In the genomic region with DNA sequence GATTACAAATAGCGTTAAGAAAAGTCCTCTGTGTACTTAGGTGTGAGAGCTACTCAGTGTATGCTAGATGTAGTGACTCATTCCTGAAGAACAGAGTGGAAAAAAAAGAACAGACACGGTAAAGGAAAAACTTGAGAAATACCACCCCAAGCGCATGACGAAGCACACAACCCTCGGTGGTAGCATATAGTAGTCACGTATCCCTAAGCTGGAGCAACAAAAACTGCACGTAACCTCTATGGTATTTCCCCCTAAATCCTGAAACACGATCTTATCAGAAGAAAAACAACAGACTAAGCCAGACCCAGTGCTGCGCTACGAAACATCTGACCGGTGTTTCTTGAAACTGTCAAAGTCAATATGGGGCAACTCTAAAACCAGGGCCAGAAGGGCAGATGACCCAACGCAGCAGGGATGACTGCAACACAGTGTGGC, we compare ENCODE assay signal across 9 mouse cellular contexts.
DNase-seq lines count a peak whose midpoint lies in the region; ATAC-seq and TF ChIP-seq lines count a peak whose summit lies in the region.
"Had no signal": no experiment of that assay in that cellular context is flagged by ENCODE, and none has a peak within 500 bp of the region (broad histone marks: within the 10 kb centered on the region; RNA-seq: fewer than 3 reads in every experiment).

No protein-coding gene starts in this region.

- H3K9ac ChIP-seq in lung, embryonic 15.5 days = no peak overlapping the region
- no peak overlapping the region for H3K9ac ChIP-seq in embryonic facial prominence, embryonic 12.5 days
- no peak overlapping the region for H3K9ac ChIP-seq in stomach, postnatal 0 days (ENCODE audit: low read length)
- H3K9ac ChIP-seq in midbrain, postnatal 0 days (replicated peaks; ENCODE audit: low read length, poor library complexity, severe bottlenecking) = no peak overlapping the region
- no peak overlapping the region for H3K9ac ChIP-seq in neural tube, embryonic 15.5 days (replicated peaks)

- H3K4me2 ChIP-seq in lung, embryonic 15.5 days = no peak overlapping the region
- no peak overlapping the region for H3K4me2 ChIP-seq in embryonic facial prominence, embryonic 12.5 days (replicated peaks)
- H3K4me2 ChIP-seq in stomach, postnatal 0 days (replicated peaks; ENCODE audit: low read depth) = 0 out of 2 replicates have a peak overlapping the region, but pooled peaks have one; percentile 11
- no peak overlapping the region for H3K4me2 ChIP-seq in midbrain, postnatal 0 days (ENCODE audit: low read depth, low read length, poor library complexity, severe bottlenecking)
- H3K4me2 ChIP-seq in neural tube, embryonic 15.5 days = no peak overlapping the region

- no peak for TF ChIP-seq CTCF in lung, adult 2 months (IDR thresholded peaks at IDR 0.05; ENCODE audit: insufficient read depth, low read length)
- TF ChIP-seq CTCF in stomach, postnatal 0 days (IDR thresholded peaks at IDR 0.05; ENCODE audit: low read depth) = no peak
- no peak for TF ChIP-seq CTCF in midbrain, postnatal 0 days (IDR thresholded peaks at IDR 0.05)

- peak; percentile 69; the same call in 1 of the 2 replicates for ATAC-seq in lung, embryonic 15.5 days (ENCODE audit: borderline replicate concordance, extremely low read depth, low FRiP score, low TSS enrichment)
- peak; percentile 35; the same call in 1 of the 2 replicates for ATAC-seq in embryonic facial prominence, embryonic 12.5 days (ENCODE audit: insufficient number of reproducible peaks, insufficient read depth, low FRiP score, low TSS enrichment)
- ATAC-seq in stomach, postnatal 0 days (ENCODE audit: low FRiP score, low TSS enrichment) = no peak
- ATAC-seq in midbrain, postnatal 0 days (ENCODE audit: low FRiP score) = no peak
- no peak for ATAC-seq in neural tube, embryonic 15.5 days (ENCODE audit: low FRiP score)
- ATAC-seq: Patski had no signal

- WGBS in lung, embryonic 15.5 days = 13% methylated on average over 12 of the region's 12 CpGs
- WGBS in lung, adult 2 months = 39% methylated on average over 12 of the region's 12 CpGs
- 37% methylated on average over 12 of the region's 12 CpGs for WGBS in embryonic facial prominence, embryonic 12.5 days
- WGBS in stomach, postnatal 0 days = 15% methylated on average over 12 of the region's 12 CpGs
- 85% methylated on average over 12 of the region's 12 CpGs for WGBS in midbrain, postnatal 0 days
- 87% methylated on average over 12 of the region's 12 CpGs for WGBS in neural tube, embryonic 15.5 days

- TF ChIP-seq POLR2A in lung, adult 2 months (IDR thresholded peaks at IDR 0.05; ENCODE audit: borderline replicate concordance, extremely low read depth, low read depth, low read length) = no peak

- no peak for DNase-seq in lung, adult 2 months
- DNase-seq in heart, postnatal 10 days = peak; percentile 15 to 35
- no peak for DNase-seq in stomach, postnatal 0 days (ENCODE audit: low spot score)
- no peak for DNase-seq in midbrain, postnatal 0 days (ENCODE audit: low spot score)
- no peak for DNase-seq in retina, postnatal 1 day

- H3K27me3 ChIP-seq in lung, embryonic 15.5 days = no peaks in the 10 kb centered on the region
- H3K27me3 ChIP-seq in embryonic facial prominence, embryonic 12.5 days = no peaks in the 10 kb centered on the region
- no peaks in the 10 kb centered on the region for H3K27me3 ChIP-seq in stomach, postnatal 0 days (ENCODE audit: control insufficient read depth, insufficient read depth, low read length)
- no peaks in the 10 kb centered on the region for H3K27me3 ChIP-seq in midbrain, postnatal 0 days (ENCODE audit: insufficient read depth, low read length)
- no peaks in the 10 kb centered on the region for H3K27me3 ChIP-seq in neural tube, embryonic 15.5 days (replicated peaks)
- H3K27me3 ChIP-seq: Patski had no signal

- H3K36me3 ChIP-seq in lung, embryonic 15.5 days = no peaks in the 10 kb centered on the region
- no peaks in the 10 kb centered on the region for H3K36me3 ChIP-seq in embryonic facial prominence, embryonic 12.5 days
- no peaks in the 10 kb centered on the region for H3K36me3 ChIP-seq in stomach, postnatal 0 days (ENCODE audit: control insufficient read depth, insufficient read depth, low read length)
- H3K36me3 ChIP-seq in midbrain, postnatal 0 days (ENCODE audit: insufficient read depth, low read length) = no peaks in the 10 kb centered on the region
- no peaks in the 10 kb centered on the region for H3K36me3 ChIP-seq in neural tube, embryonic 15.5 days

- peak overlapping the region; percentile 23; the same call in 1 of the 2 replicates for H3K27ac ChIP-seq in lung, embryonic 15.5 days
- no peak overlapping the region for H3K27ac ChIP-seq in embryonic facial prominence, embryonic 12.5 days
- no peak overlapping the region for H3K27ac ChIP-seq in stomach, postnatal 0 days (replicated peaks)
- no peak overlapping the region for H3K27ac ChIP-seq in midbrain, postnatal 0 days (ENCODE audit: low read depth, low read length)
- H3K27ac ChIP-seq in neural tube, embryonic 15.5 days (replicated peaks) = no peak overlapping the region

- intact Hi-C loops in heart, postnatal 10 days (cut with DNase I) = no loop called here

- H3K4me3 ChIP-seq in lung, embryonic 15.5 days = no peak overlapping the region
- no peak overlapping the region for H3K4me3 ChIP-seq in lung, adult 2 months (replicated peaks; ENCODE audit: extremely low read depth, low read depth, low read length)
- no peak overlapping the region for H3K4me3 ChIP-seq in embryonic facial prominence, embryonic 12.5 days
- no peak overlapping the region for H3K4me3 ChIP-seq in stomach, postnatal 0 days (ENCODE audit: low read depth, low read length)
- no peak overlapping the region for H3K4me3 ChIP-seq in midbrain, postnatal 0 days (ENCODE audit: low read depth, low read length)
- no peak overlapping the region for H3K4me3 ChIP-seq in neural tube, embryonic 15.5 days (replicated peaks)

- H3K9me3 ChIP-seq in lung, embryonic 15.5 days = no peaks in the 10 kb centered on the region
- no peaks in the 10 kb centered on the region for H3K9me3 ChIP-seq in embryonic facial prominence, embryonic 12.5 days
- no peaks in the 10 kb centered on the region for H3K9me3 ChIP-seq in stomach, postnatal 0 days (ENCODE audit: control insufficient read depth, low read length)
- H3K9me3 ChIP-seq in midbrain, postnatal 0 days (ENCODE audit: low read length) = no peaks in the 10 kb centered on the region
- no peaks in the 10 kb centered on the region for H3K9me3 ChIP-seq in neural tube, embryonic 15.5 days (replicated peaks)

- peaks cover 17% of the 10 kb centered on the region for H3K4me1 ChIP-seq in lung, embryonic 15.5 days
- H3K4me1 ChIP-seq in lung, adult 2 months (ENCODE audit: control insufficient read depth, insufficient read depth, low read length) = peaks cover 4% of the 10 kb centered on the region; the same call in 1 of the 2 replicates
- H3K4me1 ChIP-seq in embryonic facial prominence, embryonic 12.5 days = no peaks in the 10 kb centered on the region
- H3K4me1 ChIP-seq in stomach, postnatal 0 days (replicated peaks; ENCODE audit: control insufficient read depth, insufficient read depth) = no peaks in the 10 kb centered on the region
- H3K4me1 ChIP-seq in midbrain, postnatal 0 days (ENCODE audit: insufficient read depth, low read length) = no peaks in the 10 kb centered on the region
- H3K4me1 ChIP-seq in neural tube, embryonic 15.5 days = no peaks in the 10 kb centered on the region; the same call in 1 of the 2 replicates

- TF ChIP-seq EP300 in stomach, postnatal 0 days (optimal IDR thresholded peaks at IDR 0.05) = no peak

Comparison
In these comparisons a context has a peak if more than half of its experiments do, and no peak if none do; other contexts are left out.
1. ATAC-seq: peak in lung, embryonic 15.5 days (single experiment) and embryonic facial prominence, embryonic 12.5 days (single experiment); none in stomach, postnatal 0 days (single experiment), midbrain, postnatal 0 days (single experiment) and neural tube, embryonic 15.5 days (single experiment).
2. DNase-seq: peak in heart, postnatal 10 days (2 of 2); none in lung, adult 2 months (single experiment), stomach, postnatal 0 days (single experiment), midbrain, postnatal 0 days (single experiment) and retina, postnatal 1 day (single experiment).